Mouse (Mus musculus): ENCODE data around the gene Qprt.
A peak's percentile ranks its signal among the peaks of the same experiment; 100 is the strongest.

The Qprt gene

DNA sequence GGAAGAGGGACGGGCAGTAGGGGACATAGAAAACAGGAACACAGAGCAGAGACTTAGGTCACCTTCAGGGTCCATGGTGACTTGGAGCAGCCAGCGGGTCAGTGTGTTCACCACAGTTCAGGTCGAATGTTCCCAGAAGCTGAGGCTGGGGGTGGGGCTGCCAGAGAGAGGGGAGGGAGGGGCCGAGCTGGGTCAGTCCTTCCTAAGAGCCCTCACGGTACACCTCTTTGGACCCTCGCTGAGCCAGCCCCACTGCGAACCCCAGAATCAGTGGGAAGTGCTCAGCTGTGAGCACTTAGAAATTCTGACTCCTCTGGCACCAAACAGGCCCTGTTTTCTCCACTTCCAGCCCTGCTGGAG, at the start of gene Qprt:
TSS of gene Qprt (minus strand) at position 316 of the 360 bp plus-strand sequence.
- no peak for DNase-seq (ENCODE audit: low read depth, low spot score)

DNA sequence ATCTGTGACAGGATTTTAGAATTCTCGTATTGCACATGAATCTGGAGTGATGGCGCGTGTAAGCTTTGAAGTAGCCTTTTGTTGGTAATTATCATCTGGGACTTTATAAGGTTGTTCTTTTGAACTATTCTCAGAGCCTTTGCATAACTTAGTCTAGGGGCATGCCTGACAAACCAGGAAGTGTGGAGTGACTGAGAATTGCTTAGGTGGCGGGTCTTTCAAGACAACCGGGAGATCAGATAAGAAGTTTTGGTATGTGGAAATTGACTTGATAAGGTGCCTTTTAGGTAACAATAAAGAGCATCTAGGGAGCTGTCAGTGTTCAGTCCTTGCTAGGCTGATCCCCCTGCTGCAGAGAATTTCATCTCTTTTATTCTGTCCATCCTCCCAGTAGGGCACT, 44.5 kb upstream of the Qprt start:
- DNase-seq (ENCODE audit: low read depth, low spot score), result no peak

DNA sequence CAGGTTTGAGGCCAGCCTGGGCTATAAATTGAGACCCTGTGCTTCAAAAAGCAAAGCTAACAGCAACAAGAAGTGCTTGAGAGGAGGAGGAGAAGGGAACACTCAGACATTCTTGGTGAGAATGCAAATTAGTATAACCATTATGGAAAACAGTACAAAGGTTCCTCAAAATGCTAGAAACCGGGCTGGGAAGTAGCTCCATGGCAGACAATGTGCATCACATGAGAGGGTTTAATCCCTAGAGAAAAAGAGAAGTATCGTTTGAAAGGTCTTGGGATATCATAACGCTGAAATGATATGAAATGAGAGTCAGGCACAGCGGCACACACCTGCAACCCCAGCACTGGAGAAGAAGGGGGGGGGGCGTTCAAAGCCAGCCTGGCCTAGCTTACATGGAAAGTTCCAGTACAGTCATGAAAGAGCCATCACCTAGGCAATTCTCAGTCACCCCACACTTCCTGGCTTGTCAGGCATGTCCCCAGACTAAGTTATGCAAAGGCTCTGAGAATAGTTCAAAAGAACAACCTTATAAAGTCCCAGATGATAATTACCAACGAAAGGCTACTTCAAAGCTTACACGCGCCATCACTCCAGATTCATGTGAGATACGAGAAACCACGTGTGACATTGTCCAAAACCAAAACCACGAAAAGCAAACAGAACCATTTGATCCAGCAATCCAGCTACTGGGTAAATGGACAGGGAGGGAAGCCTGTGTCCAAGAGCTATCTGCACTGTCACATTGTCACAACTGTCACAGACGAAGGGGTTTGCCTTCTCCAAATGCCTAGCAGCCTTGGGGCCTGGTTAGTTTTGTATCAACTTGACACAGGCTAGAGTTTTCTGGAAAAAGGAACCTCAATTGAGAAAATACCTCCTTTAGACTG, 43.8 kb upstream of the Qprt start:
- DNase-seq (ENCODE audit: low read depth, low spot score), result peak; percentile 34

DNA sequence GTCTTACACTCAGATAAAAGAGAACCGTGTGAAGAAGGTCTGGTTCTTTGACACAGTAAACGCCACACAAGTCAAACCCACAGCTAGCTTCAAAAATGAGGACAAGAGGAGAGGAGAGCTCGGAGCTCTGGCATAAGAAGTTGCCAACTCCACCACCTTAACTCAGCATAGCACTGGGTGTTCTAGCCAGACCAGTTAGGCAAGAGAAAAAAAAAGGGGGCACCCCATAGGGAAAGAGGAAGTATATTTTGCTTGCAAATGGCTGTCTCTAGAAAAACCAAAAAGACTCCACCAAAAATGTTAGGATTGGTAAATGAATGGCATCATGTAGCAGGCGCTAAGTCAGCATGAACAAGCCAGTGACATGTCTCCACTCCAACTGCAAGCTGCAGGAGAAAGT, 42.0 kb upstream of the Qprt start:
- DNase-seq (ENCODE audit: low read depth, low spot score), result peak; percentile 52

DNA sequence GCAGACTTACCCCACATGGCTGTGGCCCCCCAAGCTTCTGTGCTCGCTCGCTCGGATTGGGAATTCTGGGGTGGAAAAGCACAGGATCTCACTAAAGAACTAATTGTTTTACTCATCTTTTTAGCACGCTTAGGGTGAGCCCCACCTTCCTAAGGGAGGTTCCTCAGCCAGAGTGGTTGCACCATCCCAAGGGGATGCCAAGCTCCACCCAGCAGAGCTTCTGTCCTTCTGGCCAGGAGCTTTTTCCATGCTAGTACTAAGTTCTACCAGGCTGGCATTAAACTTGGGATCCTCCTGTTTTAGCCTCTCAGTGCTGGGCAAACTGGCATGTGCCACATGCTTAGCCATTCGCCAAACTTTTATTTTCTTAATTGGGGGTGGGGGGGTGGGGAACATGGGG, 40.5 kb upstream of the Qprt start:
- DNase-seq (ENCODE audit: low read depth, low spot score), result no peak

DNA sequence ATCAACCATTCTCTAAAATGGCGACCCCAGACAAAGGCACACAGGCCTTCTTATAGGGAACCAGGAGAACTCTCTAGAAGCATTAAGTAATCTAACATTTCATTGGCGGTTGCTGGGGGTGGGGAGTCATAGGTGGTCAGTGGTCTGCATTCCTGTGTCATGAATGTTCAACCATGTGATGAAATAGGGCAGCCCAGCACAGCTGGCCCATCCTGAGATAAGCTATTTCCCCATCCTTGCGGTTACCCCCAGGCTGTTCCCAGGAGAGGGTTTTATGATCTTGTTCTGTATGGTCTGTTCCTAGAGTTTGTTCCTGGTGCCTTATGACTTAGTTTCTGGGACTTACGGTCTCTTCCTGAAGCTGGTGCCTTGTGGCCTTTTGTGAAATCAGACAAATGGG, 35.5 kb upstream of the Qprt start:
- no peak for DNase-seq (ENCODE audit: low read depth, low spot score)

DNA sequence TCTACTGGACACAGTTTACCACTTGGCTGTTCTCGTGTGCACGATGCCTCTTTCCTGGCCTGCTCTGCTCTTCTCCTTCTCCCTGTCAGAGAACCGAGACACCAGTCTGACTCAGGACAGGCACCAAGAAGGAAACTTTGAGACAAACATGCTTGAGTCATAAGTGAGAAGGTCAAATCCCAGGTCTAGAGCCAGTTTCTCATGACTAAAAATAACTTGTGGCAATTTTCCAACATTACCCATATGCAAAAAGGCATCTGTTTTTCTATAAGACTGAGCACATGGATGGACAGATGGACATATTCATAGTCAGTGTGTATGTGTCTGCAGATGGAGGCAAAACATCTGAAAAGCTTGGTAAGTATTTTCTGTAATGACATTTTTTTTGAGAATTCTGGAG, 31.5 kb upstream of the Qprt start:
- DNase-seq (ENCODE audit: low read depth, low spot score), result no peak

DNA sequence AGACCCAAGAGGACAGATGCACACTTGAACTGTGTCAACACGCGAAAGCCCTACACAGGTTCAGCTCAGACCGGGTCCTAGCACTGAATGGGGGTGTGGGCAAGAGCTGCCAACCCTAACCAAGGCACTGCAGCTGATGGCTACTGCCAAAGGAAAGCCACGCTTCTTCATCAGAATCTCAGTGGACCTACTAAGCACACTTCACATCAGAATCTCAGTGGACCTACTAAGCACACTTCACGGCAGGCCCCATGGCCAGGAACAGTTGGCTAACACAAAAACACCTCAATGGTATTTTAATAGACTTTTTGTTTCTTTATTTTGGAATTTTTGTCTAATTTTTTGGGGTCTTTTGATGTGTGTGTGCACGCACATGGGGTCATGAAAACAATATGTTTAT, 30.4 kb upstream of the Qprt start:
- DNase-seq (ENCODE audit: low read depth, low spot score), result no peak

DNA sequence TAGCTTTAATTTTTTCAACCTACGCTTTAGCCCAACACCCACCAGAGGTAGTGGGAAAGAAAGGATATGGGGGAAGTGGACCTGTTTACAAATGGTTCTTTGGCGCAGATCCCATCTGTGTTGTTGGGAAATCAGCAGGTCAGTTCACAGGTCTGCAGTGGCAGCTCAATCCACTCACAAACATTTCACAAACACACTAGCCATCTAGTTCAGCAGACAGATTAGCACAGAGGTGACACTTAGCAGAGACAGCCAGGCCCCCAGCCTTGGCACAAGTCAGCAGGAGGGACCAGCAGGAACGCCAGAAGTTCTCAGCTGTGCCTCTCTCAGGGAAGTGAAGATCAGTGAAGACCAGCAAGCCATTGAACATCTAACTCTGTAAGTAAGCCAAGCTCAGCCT, 25.9 kb upstream of the Qprt start:
- DNase-seq (ENCODE audit: low read depth, low spot score), result no peak

DNA sequence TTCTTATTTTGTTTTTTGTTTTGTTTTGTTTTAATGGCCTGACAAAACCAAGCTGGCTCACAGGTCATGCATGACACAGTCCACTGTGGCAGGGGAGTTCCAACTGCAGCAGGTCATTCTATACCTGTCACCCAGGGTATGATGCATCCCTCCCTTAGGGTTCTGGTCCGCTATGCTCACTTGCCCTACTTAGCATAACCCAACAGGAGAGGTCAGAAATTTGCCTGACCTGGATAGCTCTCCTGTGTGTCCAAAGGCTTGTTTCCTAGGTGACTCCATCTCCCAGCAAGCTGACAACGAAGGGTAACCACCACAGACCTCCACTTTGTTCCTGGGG, 24.2 kb upstream of the Qprt start:
- DNase-seq (ENCODE audit: low read depth, low spot score), result no peak

DNA sequence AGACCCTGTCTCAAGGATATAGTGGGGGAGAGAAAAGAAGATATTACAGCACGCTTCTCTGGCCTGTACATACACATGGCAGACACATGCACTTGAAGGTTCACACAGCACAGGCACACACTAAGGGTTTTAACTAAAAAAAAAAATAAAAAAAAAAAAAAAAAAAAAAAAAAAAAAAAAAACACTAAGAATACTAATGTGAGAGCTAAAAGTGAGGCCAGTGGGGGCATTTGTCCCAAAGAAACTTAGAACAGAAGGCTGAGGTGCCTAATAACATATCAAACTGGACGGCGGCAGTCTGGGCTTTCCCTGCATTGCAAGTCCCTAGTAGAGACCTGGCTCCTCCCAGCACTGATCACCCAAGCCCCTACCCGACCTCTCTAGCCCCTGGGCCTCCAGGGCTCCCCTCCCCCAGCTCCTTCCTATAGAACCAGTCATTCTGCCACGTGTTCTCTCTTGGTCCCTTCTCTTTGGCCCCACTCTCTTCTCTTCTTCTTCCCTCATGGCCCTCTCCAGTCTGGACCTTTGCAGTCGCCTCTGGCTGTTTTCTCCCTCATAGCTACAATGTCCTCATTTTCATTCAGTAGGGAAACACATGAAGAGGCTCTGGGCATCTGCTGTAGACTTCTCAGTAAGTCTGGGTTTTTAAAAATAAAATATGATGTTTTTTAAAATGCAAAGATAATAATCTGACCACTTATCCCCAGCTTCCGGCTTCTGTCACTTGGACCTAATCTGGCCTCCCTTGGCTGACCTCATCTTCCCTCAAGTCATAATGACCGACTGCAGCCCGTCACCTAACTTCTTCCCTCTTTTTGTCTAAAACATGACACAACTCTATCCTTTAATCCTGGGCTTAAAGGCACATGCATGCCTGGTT, 23.6 kb upstream of the Qprt start:
- no peak for DNase-seq (ENCODE audit: low read depth, low spot score)

DNA sequence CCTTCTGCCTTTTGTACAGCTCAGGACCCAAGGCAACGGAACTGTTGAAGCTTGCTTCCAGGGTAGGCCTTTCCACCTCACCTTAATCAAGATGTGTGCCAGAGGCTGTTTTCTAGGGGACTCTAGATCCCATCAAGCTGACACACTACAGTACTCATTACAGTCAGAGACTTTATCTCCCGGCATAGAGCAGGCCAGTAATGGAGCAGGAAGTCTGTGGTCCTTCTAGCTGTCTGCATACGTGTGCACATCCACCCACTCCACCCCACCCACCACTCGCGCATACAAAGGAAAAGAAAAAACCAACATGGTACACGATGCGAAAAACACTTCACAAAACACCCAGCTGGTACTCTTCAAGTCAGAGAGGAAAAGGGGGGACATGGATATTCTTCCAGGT, 22.4 kb upstream of the Qprt start:
- no peak for DNase-seq (ENCODE audit: low read depth, low spot score)

DNA sequence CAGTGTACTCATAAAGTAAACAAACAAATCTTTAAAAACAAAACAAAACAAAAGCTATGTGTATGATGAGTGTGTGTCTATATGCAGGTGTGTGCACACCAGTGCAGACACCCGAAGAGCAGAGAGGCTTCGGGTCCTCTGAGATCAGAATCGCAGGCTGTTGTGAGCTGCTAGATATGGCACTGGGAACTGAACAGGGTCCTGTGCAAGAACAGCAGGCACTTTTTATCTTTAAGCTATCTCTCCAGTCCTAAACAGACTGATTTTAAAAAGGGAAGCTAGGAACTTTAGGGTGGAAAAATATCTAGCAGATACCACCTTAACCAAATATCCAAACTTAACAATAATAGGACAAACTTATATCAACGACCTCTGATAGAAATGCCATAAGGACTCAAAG, 20.6 kb upstream of the Qprt start:
- no peak for DNase-seq (ENCODE audit: low read depth, low spot score)

DNA sequence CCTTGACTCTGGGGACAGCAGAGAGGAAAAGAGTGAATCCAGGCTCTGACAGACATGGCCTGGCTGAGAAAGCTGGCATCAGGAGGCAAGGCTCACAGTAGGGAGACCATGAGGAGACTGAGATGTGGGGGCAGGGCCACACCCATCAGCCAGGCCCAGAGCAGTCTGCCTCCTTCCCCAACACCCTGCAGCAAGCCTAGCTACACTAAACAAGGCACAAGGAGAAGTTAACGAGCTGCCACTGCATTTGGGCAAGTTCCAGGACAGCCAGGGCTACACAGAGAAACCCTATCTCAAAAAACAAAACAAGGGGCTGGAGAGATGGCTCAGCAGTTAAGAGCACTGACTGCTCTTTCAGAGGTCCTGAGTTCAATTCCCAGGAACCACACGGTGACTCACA, 20.2 kb upstream of the Qprt start:
- no peak for DNase-seq (ENCODE audit: low read depth, low spot score)

DNA sequence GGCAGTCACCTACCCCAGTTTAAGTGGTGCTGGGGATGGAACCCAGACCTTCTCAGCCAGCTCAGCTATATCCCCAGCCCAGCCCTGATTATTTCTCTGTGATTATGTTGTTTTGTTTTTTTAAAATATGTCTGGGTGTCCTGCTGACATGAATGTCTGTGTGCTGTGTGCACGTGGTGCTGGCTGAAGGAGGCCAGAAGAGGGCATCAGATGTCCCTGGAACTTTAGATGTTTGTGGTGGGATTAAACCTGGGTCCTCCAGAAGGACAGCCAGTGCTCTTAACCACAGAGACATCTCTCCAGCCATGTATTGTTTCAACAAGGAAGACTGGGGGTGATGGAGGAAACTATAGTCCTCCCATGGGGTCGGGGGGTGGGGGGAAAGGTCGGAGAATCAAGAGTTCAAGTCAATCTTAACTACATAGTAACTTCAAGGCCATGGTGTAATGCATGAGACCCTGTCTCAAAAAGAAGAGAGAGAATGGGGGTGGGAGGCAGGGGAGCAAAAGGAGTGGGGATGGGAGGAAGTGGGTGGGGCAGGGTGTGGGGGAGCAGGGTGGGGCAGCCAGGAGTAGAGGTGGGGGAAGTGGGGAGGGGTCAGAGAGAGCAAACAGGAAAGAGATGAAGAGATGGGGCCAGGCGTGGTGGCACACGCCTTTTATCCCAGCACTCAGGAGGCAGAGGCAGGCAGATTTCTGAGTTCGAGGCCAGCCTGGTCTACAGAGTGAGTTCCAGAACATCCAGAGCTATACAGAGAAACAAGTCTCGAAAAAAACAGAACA, 18.8 kb upstream of the Qprt start:
- no peak for DNase-seq (ENCODE audit: low read depth, low spot score)

DNA sequence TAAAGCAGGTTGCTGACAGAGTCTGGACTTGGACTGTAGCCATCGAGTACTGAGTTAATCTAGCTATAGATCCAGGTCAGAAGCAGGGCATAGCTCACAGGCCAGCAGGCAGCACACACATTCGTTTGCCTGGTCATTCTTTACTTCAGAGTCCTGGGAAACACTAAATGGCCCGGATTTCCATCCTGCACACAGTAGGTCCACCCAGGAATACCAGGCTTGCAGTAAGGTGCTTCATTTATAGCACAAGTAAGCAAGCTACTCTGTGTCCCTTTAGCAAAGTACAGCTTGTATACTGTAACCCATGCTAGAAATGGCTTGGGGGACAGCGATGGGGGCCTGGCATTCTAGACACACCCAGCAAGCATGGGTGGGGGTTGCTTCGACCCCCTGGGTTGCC, 17.5 kb upstream of the Qprt start:
- DNase-seq (ENCODE audit: low read depth, low spot score), result no peak

DNA sequence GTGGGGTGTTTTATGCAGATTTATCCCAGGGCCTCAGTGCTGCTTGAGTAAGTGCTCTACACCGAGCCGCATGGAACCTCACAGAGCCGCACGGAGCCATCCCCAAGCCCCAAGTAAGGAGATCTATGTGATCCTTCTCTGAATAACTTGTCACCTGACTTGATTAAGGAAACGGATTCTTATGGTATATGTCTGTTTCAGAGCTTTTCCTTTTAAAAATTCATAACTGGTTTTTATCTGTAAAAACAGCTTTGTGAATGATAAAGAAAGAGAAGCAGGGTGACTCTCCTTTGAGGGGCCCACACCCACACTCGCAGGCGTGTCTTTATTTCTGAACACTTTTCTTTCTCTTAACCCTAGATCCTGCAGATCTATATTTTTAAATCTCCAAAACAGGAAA, 17.1 kb upstream of the Qprt start:
- no peak for DNase-seq (ENCODE audit: low read depth, low spot score)

DNA sequence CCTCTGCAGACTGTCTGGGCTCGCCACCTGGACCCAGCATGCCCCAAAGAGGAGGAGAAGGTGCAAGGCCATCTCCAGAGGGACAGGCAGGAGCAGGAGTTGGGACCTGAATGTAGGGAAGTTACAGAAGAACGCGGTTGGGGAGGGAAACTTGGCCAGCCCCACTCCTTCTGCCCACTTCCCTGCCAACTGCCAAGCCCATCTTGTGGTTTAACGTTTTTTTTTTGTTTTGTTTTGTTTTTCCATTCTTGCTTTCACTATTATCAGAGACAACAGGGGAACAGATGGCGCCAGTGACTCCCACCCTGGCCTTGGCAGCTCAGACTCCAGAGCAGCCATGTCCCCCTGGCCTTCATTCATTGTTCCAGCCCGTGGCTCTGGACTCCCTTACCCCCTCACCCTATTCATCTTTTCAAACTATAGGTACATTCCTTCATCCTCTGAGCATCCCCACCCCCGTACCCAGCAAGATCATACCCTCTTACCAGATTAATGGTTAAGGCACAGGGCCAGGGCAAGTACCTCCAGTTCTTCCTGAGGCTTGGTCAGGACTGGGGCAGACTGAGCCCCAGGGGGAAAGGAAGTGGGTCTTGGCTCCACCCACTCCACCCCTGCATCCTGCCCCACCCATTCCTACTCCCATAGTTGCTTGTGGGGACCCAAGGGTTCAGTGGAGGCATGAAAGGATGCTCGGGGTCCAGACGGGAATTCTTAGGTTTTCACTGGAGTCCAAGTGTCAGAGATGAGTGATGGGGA, 15.4 kb upstream of the Qprt start, which contains the start of gene Spn:
TSS of gene Spn (minus strand) at position 562 of the 756 bp plus-strand sequence.
- DNase-seq (ENCODE audit: low read depth, low spot score), result no peak

DNA sequence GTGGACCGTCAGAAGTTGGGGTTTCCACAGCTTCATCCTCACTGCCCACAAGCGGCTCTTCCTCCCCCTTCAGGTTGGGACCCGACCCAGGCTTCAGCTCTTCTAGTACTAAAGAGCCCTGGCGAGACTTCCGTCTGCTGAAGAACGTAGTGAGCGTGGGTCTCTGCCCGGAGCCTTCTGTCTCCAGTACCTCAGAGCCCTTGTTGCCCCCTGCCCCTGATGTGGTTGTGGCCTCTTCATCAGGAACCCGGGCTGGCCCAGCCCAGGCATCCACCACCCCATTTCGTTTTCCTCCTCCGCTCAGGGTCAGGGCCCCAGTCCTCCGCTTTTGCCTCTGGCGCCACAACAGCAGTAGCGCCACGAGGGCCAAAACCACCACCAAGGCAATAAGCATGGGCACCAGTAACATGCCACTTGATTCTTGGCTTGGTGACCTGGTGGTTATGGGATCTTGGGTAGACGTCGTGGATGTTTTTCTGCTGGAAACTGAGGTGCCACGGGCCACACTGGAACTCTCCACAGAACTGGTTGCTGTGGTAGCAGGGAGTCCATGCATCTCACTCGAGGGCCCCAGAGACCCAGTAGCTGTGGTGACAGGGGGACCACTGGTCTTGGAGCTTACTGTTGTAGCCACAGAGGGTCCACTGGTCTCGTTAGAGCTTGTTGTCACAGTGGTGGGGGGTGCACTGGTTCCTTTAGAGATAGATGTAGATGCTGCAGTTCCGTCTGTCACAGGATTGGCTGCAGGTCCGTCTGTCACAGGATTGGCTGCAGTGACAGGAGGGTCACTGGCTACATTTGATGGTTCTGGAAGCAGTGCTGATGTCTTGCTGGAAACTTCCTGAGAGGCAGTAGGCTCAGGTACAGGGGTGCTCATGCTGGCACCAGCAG, 14.4 kb upstream of the Qprt start:
- DNase-seq (ENCODE audit: low read depth, low spot score), result no peak

DNA sequence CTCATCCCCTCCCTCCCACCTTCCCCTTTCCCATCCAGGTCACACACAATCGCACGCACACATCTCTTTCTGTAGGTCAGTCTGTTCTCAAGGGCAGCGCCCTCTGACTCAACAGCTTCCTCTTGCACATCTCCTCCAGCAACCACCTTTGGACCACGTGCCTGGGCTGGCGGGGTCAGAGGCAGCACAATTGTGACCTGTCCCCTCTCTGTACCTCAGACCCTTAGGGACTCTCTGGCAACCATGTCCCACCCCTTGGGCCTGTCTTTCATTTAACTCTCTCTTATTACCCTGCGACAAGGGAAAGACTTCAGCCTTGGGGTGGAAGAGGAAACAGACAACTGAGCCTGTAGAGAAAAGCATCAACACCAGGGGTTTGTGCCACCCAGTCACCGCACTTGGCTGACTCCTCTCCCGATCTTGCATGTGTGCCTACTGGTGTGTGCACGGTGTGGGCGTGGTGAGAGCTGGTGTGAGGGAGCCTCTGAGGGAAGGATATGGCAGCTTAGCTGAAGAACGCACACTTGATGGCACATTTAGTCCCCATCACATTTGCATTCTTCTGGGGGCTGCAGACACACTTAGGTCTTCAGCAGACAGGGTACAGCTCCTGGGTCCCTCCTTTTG, 12.9 kb upstream of the Qprt start:
- peak; percentile 44 for DNase-seq (ENCODE audit: low read depth, low spot score)

All from A20 (cell line).